Mouse (Mus musculus): Measurements from ENCODE around the gene Ahsg. TPM values are rescaled to one million over a fixed set of nuclear protein-coding genes. Genes with fewer than 3 reads are reported as not detected.
A peak's percentile ranks its signal among the peaks of the same experiment; 100 is the strongest.
"Not testable (repeated sequence)": the region's sequence is repeated elsewhere in the genome, so short reads cannot be mapped to it uniquely, and the experiment has no call there.

The Ahsg gene
- total and polyA plus RNA-seq, 3 experiments: 0.43 TPM; not detected in 2

- Histone ChIP-seq H3K4me2 (ENCODE audit: insufficient read depth, low read depth, poor library complexity, severe bottlenecking) (no peak overlapping the region), H3K27ac (ENCODE audit: insufficient read depth, low read depth) (no peak overlapping the region), H3K27me3 (replicated peaks) (no peaks in the 10 kb centered on the region), H3K9ac (ENCODE audit: insufficient read depth, low read depth) (no peak overlapping the region), H3K79me2 (replicated peaks; ENCODE audit: control insufficient read depth, extremely low read depth, insufficient read depth, poor library complexity, severe bottlenecking) (no peaks in the 10 kb centered on the region), H3K4me3 (replicated peaks in 1 of 3; ENCODE audit: low read depth in 2 of 3, low read length in 2 of 3, poor library complexity in 1 of 3) (no peak overlapping the region), H3K4me1 (ENCODE audit: control insufficient read depth in 1 of 2, insufficient read depth in 2 of 2) (peaks cover 10 to 34% of the 10 kb centered on the region in 2 experiments), H3K36me3 (replicated peaks in 1 of 2; ENCODE audit: control insufficient read depth in 1 of 2, insufficient read depth in 1 of 2, low read length in 1 of 2) (peaks cover 0 to 2% of the 10 kb centered on the region in 2 experiments), H3K9me3 (replicated peaks; ENCODE audit: low read length) (peaks cover 13% of the 10 kb centered on the region)
- TF ChIP-seq BHLHE40 (IDR thresholded peaks at IDR 0.05; ENCODE audit: low read depth, low read length): no peak
- TF ChIP-seq POLR2A (IDR thresholded peaks at IDR 0.05; ENCODE audit: low read depth, low read length): no peak
- no peak for TF ChIP-seq POLR2AphosphoS2 (IDR thresholded peaks at IDR 0.05; ENCODE audit: low read depth, low read length)
- TF ChIP-seq MXI1 (IDR thresholded peaks at IDR 0.05; ENCODE audit: low read depth, low read length): no peak
- TF ChIP-seq CTCF (conservative IDR thresholded peaks at IDR 0.05 in 1 of 2, IDR thresholded peaks at IDR 0.05 in 1 of 2; ENCODE audit: low read depth in 2 of 2, low read length in 2 of 2): no peak
- no peak for TF ChIP-seq MAX (IDR thresholded peaks at IDR 0.05; ENCODE audit: low read length)
- TF ChIP-seq NELFE (IDR thresholded peaks at IDR 0.05; ENCODE audit: low read depth, low read length): no peak
- TF ChIP-seq GABPA (IDR thresholded peaks at IDR 0.05; ENCODE audit: insufficient replicate concordance, low read depth, low read length): no peak
- no peak for TF ChIP-seq MEF2A (IDR thresholded peaks at IDR 0.05; ENCODE audit: borderline replicate concordance, low read depth, low read length)
- TF ChIP-seq NRF1 (IDR thresholded peaks at IDR 0.05; ENCODE audit: low read depth, low read length): no peak
- TF ChIP-seq ZKSCAN1 (IDR thresholded peaks at IDR 0.05; ENCODE audit: borderline replicate concordance, low read depth, low read length): no peak
- TF ChIP-seq ZC3H11A (IDR thresholded peaks at IDR 0.05; ENCODE audit: low read depth, low read length): no peak
- no peak for TF ChIP-seq KAT2A (IDR thresholded peaks at IDR 0.05; ENCODE audit: insufficient replicate concordance, low read length)
- no peak for TF ChIP-seq EP300 (IDR thresholded peaks at IDR 0.05; ENCODE audit: low read length)
- no peak for TF ChIP-seq USF2 (conservative IDR thresholded peaks at IDR 0.05; ENCODE audit: low read depth, low read length)
- TF ChIP-seq ETS1 (conservative IDR thresholded peaks at IDR 0.05; ENCODE audit: low read depth, low read length): no peak
- no peak for TF ChIP-seq MYC (IDR thresholded peaks at IDR 0.05; ENCODE audit: low read depth, low read length)
- no peak for TF ChIP-seq UBTF (IDR thresholded peaks at IDR 0.05; ENCODE audit: low read depth, low read length)
- no peak for TF ChIP-seq JUN (IDR thresholded peaks at IDR 0.05; ENCODE audit: insufficient read depth, low read depth, low read length)
- peak; percentile 11 for DNase-seq (ENCODE audit: extremely low read depth)
- dilution Hi-C loops (cut with MboI; ENCODE audit: extremely low pct_ligation_motif_present, extremely low pct_unique_long_range_greater_than_20kb, low sequenced_read_pairs): no loop called here
- in situ Hi-C loops (cut with MboI; ENCODE audit: low pct_ligation_motif_present, low pct_unique_long_range_greater_than_20kb, low sequenced_read_pairs): no loop called here
These were observed 48.1 kb downstream of the Ahsg start for GRCm38 (mm10) chr16:22939120-22939695.

- H3K9me3 ChIP-seq (replicated peaks; ENCODE audit: low read length): peaks cover 13% of the 10 kb centered on the region
- dilution Hi-C loops (cut with MboI; ENCODE audit: extremely low pct_ligation_motif_present, extremely low pct_unique_long_range_greater_than_20kb, low sequenced_read_pairs); H3K27ac ChIP-seq (ENCODE audit: insufficient read depth, low read depth); H3K4me3 ChIP-seq (replicated peaks in 1 of 3; ENCODE audit: low read depth in 2 of 3, low read length in 2 of 3, poor library complexity in 1 of 3); H3K79me2 ChIP-seq (replicated peaks; ENCODE audit: control insufficient read depth, extremely low read depth, insufficient read depth, poor library complexity, severe bottlenecking); H3K27me3 ChIP-seq (replicated peaks); H3K9ac ChIP-seq (ENCODE audit: insufficient read depth, low read depth); in situ Hi-C loops (cut with MboI; ENCODE audit: low pct_ligation_motif_present, low pct_unique_long_range_greater_than_20kb, low sequenced_read_pairs); H3K36me3 ChIP-seq (replicated peaks in 1 of 2; ENCODE audit: control insufficient read depth in 1 of 2, insufficient read depth in 1 of 2, low read length in 1 of 2); H3K4me2 ChIP-seq (ENCODE audit: insufficient read depth, low read depth, poor library complexity, severe bottlenecking); DNase-seq (ENCODE audit: extremely low read depth): not testable (repeated sequence)
- peaks cover 10 to 44% of the 10 kb centered on the region in 2 experiments for H3K4me1 ChIP-seq (ENCODE audit: control insufficient read depth in 1 of 2, insufficient read depth in 2 of 2)
These were observed 50.9 kb downstream of the Ahsg start for GRCm38 (mm10) chr16:22941825-22942476.

Data from CH12.LX (cell line).